Mouse (Mus musculus): ENCODE data around the gene Zkscan3.

The Zkscan3 gene

GRCm38 (mm10) chr13:21402287-21402846 lies at the start of gene Zkscan3:
Zkscan3 (minus strand) TSS chr13:21402755.
- DNase-seq (ENCODE audit: low read depth, low spot score), result peak; percentile 76

GRCm38 (mm10) chr13:21447856-21448614 lies 45.5 kb upstream of the Zkscan3 start:
- no peak for DNase-seq (ENCODE audit: low read depth, low spot score)

GRCm38 (mm10) chr13:21446796-21447195 lies 44.2 kb upstream of the Zkscan3 start:
- DNase-seq (ENCODE audit: low read depth, low spot score), result no peak

- no peak for DNase-seq (ENCODE audit: low read depth, low spot score)
Observed at GRCm38 (mm10) chr13:21441207-21441572, 38.6 kb upstream of the Zkscan3 start.

- peak; percentile 44 for DNase-seq (ENCODE audit: low read depth, low spot score)
Observed at GRCm38 (mm10) chr13:21440503-21441206, 38.1 kb upstream of the Zkscan3 start, which contains the start of gene Pgbd1. Pgbd1 (minus strand) TSS chr13:21441058.

GRCm38 (mm10) chr13:21435476-21435875 lies 32.9 kb upstream of the Zkscan3 start:
- DNase-seq (ENCODE audit: low read depth, low spot score), result no peak

GRCm38 (mm10) chr13:21427631-21428030 lies 25.1 kb upstream of the Zkscan3 start:
- DNase-seq (ENCODE audit: low read depth, low spot score), result no peak

- no peak for DNase-seq (ENCODE audit: low read depth, low spot score)
Observed at GRCm38 (mm10) chr13:21423301-21423700, 20.7 kb upstream of the Zkscan3 start.

GRCm38 (mm10) chr13:21418865-21419264 lies 16.3 kb upstream of the Zkscan3 start:
- no peak for DNase-seq (ENCODE audit: low read depth, low spot score)

GRCm38 (mm10) chr13:21417298-21418010 lies 14.9 kb upstream of the Zkscan3 start:
- DNase-seq (ENCODE audit: low read depth, low spot score), result no peak

GRCm38 (mm10) chr13:21415750-21416149 lies 13.2 kb upstream of the Zkscan3 start:
- no peak for DNase-seq (ENCODE audit: low read depth, low spot score)

GRCm38 (mm10) chr13:21415266-21415665 lies 12.7 kb upstream of the Zkscan3 start:
- DNase-seq (ENCODE audit: low read depth, low spot score), result no peak

GRCm38 (mm10) chr13:21414231-21415212 lies 12.0 kb upstream of the Zkscan3 start:
- no peak for DNase-seq (ENCODE audit: low read depth, low spot score)

GRCm38 (mm10) chr13:21408805-21409459 lies 6.4 kb upstream of the Zkscan3 start:
- DNase-seq (ENCODE audit: low read depth, low spot score), result no peak

GRCm38 (mm10) chr13:21407969-21408804 lies 5.6 kb upstream of the Zkscan3 start:
- peak; percentile 86 for DNase-seq (ENCODE audit: low read depth, low spot score)

GRCm38 (mm10) chr13:21407341-21407740 lies 4.8 kb upstream of the Zkscan3 start:
- DNase-seq (ENCODE audit: low read depth, low spot score), result no peak

GRCm38 (mm10) chr13:21402848-21403247 lies 293 bp upstream of the Zkscan3 start:
- DNase-seq (ENCODE audit: low read depth, low spot score), result no peak

GRCm38 (mm10) chr13:21401636-21402286 lies 794 bp downstream of the Zkscan3 start:
- DNase-seq (ENCODE audit: low read depth, low spot score), result no peak

- DNase-seq (ENCODE audit: low read depth, low spot score), result no peak
Observed at GRCm38 (mm10) chr13:21401166-21401565, 1.4 kb downstream of the Zkscan3 start.

Measured in retina, adult 2 months (tissue).